ENCODE assay signal across 19 mouse cellular contexts in the genomic region with DNA sequence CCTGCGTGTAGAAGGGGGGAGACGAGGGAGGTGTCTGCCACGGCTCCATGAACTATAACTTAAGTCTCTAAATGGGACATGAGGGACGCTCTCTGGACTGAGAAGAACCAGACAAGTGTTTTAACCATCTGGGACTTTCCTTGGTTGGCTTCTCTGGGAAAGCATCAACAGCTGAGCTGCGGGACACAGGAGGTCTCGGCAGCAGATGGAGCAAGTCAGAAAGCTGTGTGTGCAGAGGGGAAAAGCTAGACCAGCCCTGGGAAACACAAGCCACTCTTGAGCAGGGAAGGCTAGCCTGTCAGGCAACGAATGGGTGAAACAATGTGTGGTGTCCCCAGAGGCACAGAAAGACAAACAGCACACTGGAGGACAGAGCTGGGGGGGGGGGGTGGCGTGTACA.
DNase-seq lines count a peak whose midpoint lies in the region; ATAC-seq lines count a peak whose summit lies in the region.
"Had no signal": no experiment of that assay in that cellular context is flagged by ENCODE, and none has a peak within 500 bp of the region (broad histone marks: within the 10 kb centered on the region; RNA-seq: fewer than 3 reads in every experiment).

No protein-coding gene starts in this region.

- H3K9me3 ChIP-seq in neural tube, embryonic 12.5 days = no peaks in the 10 kb centered on the region
- no peaks in the 10 kb centered on the region for H3K9me3 ChIP-seq in neural tube, embryonic 15.5 days (replicated peaks)
- H3K9me3 ChIP-seq in intestine, embryonic 16.5 days (ENCODE audit: control insufficient read depth, low read length) = no peaks in the 10 kb centered on the region
- H3K9me3 ChIP-seq: embryonic facial prominence, embryonic 10.5 days; megakaryocyte, embryonic 14.5 days had no signal

- peak; percentile 47 for DNase-seq in left cerebral cortex, postnatal 4 days
- no peak for DNase-seq in left cerebral cortex, adult 11 months (ENCODE audit: low spot score)
- no peak for DNase-seq in gastrocnemius, postnatal 14 days
- DNase-seq in testis, postnatal 14 days (ENCODE audit: low spot score) = no peak
- DNase-seq: adrenal gland, postnatal 36 days; B cell, adult 2 months; cerebellum, adult 18-20 months; heart, adult 2 months; heart, postnatal 36 days; kidney, adult 11 months; lung, adult 18-20 months; lung, postnatal 14 days; thymus, adult 18-20 months; thymus, postnatal 4 days had no signal

- intact Hi-C loops in left cerebral cortex, postnatal 4 days (cut with DNase I) = no loop called here
- intact Hi-C loops in gastrocnemius, postnatal 14 days (cut with DNase I; ENCODE audit: low total_unique reads) = no loop called here

- H3K4me3 ChIP-seq in neural tube, embryonic 12.5 days = no peak overlapping the region
- no peak overlapping the region for H3K4me3 ChIP-seq in neural tube, embryonic 15.5 days (replicated peaks)
- no peak overlapping the region for H3K4me3 ChIP-seq in intestine, embryonic 16.5 days (ENCODE audit: low read length)
- H3K4me3 ChIP-seq: embryonic facial prominence, embryonic 10.5 days; heart, adult 2 months; megakaryocyte, embryonic 14.5 days had no signal

- 0 out of 2 replicates have a peak, but pooled peaks have one; percentile 30 for ATAC-seq in neural tube, embryonic 12.5 days (ENCODE audit: low FRiP score, low read depth)
- ATAC-seq in neural tube, embryonic 15.5 days (ENCODE audit: low FRiP score) = no peak
- ATAC-seq in intestine, embryonic 16.5 days = no peak

- no peaks in the 10 kb centered on the region for H3K36me3 ChIP-seq in neural tube, embryonic 12.5 days
- H3K36me3 ChIP-seq in neural tube, embryonic 15.5 days = no peaks in the 10 kb centered on the region
- no peaks in the 10 kb centered on the region for H3K36me3 ChIP-seq in intestine, embryonic 16.5 days (ENCODE audit: control insufficient read depth, insufficient read depth, low read length)
- H3K36me3 ChIP-seq: embryonic facial prominence, embryonic 10.5 days had no signal

- H3K4me1 ChIP-seq in neural tube, embryonic 12.5 days = peaks cover 16% of the 10 kb centered on the region
- peaks cover 29% of the 10 kb centered on the region for H3K4me1 ChIP-seq in neural tube, embryonic 15.5 days
- peaks cover 52% of the 10 kb centered on the region for H3K4me1 ChIP-seq in intestine, embryonic 16.5 days (ENCODE audit: control insufficient read depth, insufficient read depth, low read length)

- H3K27me3 ChIP-seq in neural tube, embryonic 12.5 days (replicated peaks) = peaks cover 8% of the 10 kb centered on the region
- peaks cover 12% of the 10 kb centered on the region for H3K27me3 ChIP-seq in neural tube, embryonic 15.5 days (replicated peaks)
- no peaks in the 10 kb centered on the region for H3K27me3 ChIP-seq in intestine, embryonic 16.5 days (replicated peaks; ENCODE audit: control insufficient read depth, insufficient read depth, low read length)

- no peak overlapping the region for H3K27ac ChIP-seq in neural tube, embryonic 12.5 days
- no peak overlapping the region for H3K27ac ChIP-seq in neural tube, embryonic 15.5 days (replicated peaks)
- peak overlapping the region; percentile 40 for H3K27ac ChIP-seq in intestine, embryonic 16.5 days (ENCODE audit: low read length)
- H3K27ac ChIP-seq: embryonic facial prominence, embryonic 10.5 days; heart, adult 2 months had no signal

- H3K9ac ChIP-seq in neural tube, embryonic 12.5 days = no peak overlapping the region
- H3K9ac ChIP-seq in neural tube, embryonic 15.5 days (replicated peaks) = no peak overlapping the region
- peak overlapping the region; percentile 2; the same call in 1 of the 2 replicates for H3K9ac ChIP-seq in intestine, embryonic 16.5 days (ENCODE audit: low read depth, low read length)

- 39% methylated on average over 8 of the region's 8 CpGs for WGBS in neural tube, embryonic 12.5 days
- WGBS in neural tube, embryonic 15.5 days = 21% methylated on average over 8 of the region's 8 CpGs
- 19% methylated on average over 7 of the region's 8 CpGs for WGBS in intestine, embryonic 16.5 days

- no peak overlapping the region for H3K4me2 ChIP-seq in neural tube, embryonic 12.5 days (replicated peaks)
- H3K4me2 ChIP-seq in neural tube, embryonic 15.5 days = no peak overlapping the region
- no peak overlapping the region for H3K4me2 ChIP-seq in intestine, embryonic 16.5 days (ENCODE audit: low read depth, low read length)
